Mouse (Mus musculus) erythroid progenitor cell, adult 5-6 weeks (primary cell): ENCODE measurements around the gene Sash3. TPM values are rescaled to one million over a fixed set of nuclear protein-coding genes. Genes with fewer than 3 reads are reported as not detected.

Experiments used
- ATAC-seq: replicated peaks from 2 replicates; pipeline ENCODE4 v1.8.0; 2016; ENCODE audit warnings: moderate number of reproducible peaks, mild to moderate bottlenecking, moderate TSS enrichment, inconsistent platforms; ENCODE audit not compliant: poor library complexity, low FRiP score, severe bottlenecking
- total RNA-seq, 2 experiments: library from RNA; stranded (forward) in 1 of 2; stranded (reverse) in 1 of 2; fragments of 150-400 nt in 1 of 2; fragments of 186-747, 209-891 nt in 1 of 2; gene quantifications; 2 replicates each; pipeline versions ENCODE4 v1.2.3 to v1.2.4; 2015 to 2017; ENCODE audit warnings: low replicate concordance in 2 of 2

Gene Sash3
- total RNA-seq, 2 experiments from 2014 or later, result 24.5 to 33.5 TPM

- no peak for ATAC-seq
Measured at GRCm38 (mm10) chrX:48139368-48140285, 6.6 kb upstream of the Sash3 start.

GRCm38 (mm10) chrX:48140286-48140877 lies 5.9 kb upstream of the Sash3 start:
- ATAC-seq, result no peak

- ATAC-seq, result no peak
Measured at GRCm38 (mm10) chrX:48141481-48141880, 4.8 kb upstream of the Sash3 start.

GRCm38 (mm10) chrX:48143415-48144335 lies 2.6 kb upstream of the Sash3 start:
- no peak for ATAC-seq

GRCm38 (mm10) chrX:48147226-48147625 lies 990 bp downstream of the Sash3 start:
- no peak for ATAC-seq

GRCm38 (mm10) chrX:48147741-48148186 lies 1.5 kb downstream of the Sash3 start:
- ATAC-seq, result no peak

- ATAC-seq, result no peak
Measured at GRCm38 (mm10) chrX:48152106-48152505, 5.9 kb downstream of the Sash3 start.

GRCm38 (mm10) chrX:48153414-48153813 lies 7.2 kb downstream of the Sash3 start:
- ATAC-seq, result peak; percentile 84

GRCm38 (mm10) chrX:48153949-48154348 lies 7.7 kb downstream of the Sash3 start:
- no peak for ATAC-seq

GRCm38 (mm10) chrX:48155489-48155888 lies 9.3 kb downstream of the Sash3 start:
- no peak for ATAC-seq

- ATAC-seq, result no peak
Measured at GRCm38 (mm10) chrX:48157396-48157795, 11.2 kb downstream of the Sash3 start.

GRCm38 (mm10) chrX:48158229-48158919 lies 12.1 kb downstream of the Sash3 start:
- ATAC-seq, result no peak

GRCm38 (mm10) chrX:48169892-48170291 lies 23.7 kb downstream of the Sash3 start:
- no peak for ATAC-seq

- ATAC-seq, result no peak
Measured at GRCm38 (mm10) chrX:48170368-48170767, 24.1 kb downstream of the Sash3 start.

GRCm38 (mm10) chrX:48181844-48182243 lies 35.6 kb downstream of the Sash3 start:
- no peak for ATAC-seq

GRCm38 (mm10) chrX:48184703-48185102 lies 38.5 kb downstream of the Sash3 start:
- no peak for ATAC-seq

- no peak for ATAC-seq
Measured at GRCm38 (mm10) chrX:48191261-48191660, 45.0 kb downstream of the Sash3 start.

- no peak for ATAC-seq
Measured at GRCm38 (mm10) chrX:48193235-48194152, 47.3 kb downstream of the Sash3 start.
